14 mouse cellular contexts compared by ENCODE assay signal in genomic region chr2:9352190-9352589, GRCm38 (mm10).
DNase-seq lines count a peak whose midpoint lies in the region; ATAC-seq lines count a peak whose summit lies in the region.
"Had no signal": no experiment of that assay in that cellular context is flagged by ENCODE, and none has a peak within 500 bp of the region (broad histone marks: within the 10 kb centered on the region; RNA-seq: fewer than 3 reads in every experiment).

No protein-coding gene starts in this region.

- H3K27ac ChIP-seq in embryonic facial prominence, embryonic 12.5 days: no peak overlapping the region
- no peak overlapping the region for H3K27ac ChIP-seq in midbrain, embryonic 15.5 days
- H3K27ac ChIP-seq in heart, embryonic 10.5 days: no peak overlapping the region
- H3K27ac ChIP-seq: heart, embryonic 13.5 days; liver, embryonic 12.5 days had no signal

- no peaks in the 10 kb centered on the region for H3K36me3 ChIP-seq in embryonic facial prominence, embryonic 12.5 days
- no peaks in the 10 kb centered on the region for H3K36me3 ChIP-seq in midbrain, embryonic 15.5 days (replicated peaks)
- no peaks in the 10 kb centered on the region for H3K36me3 ChIP-seq in heart, embryonic 10.5 days
- H3K36me3 ChIP-seq: heart, embryonic 13.5 days; liver, embryonic 12.5 days had no signal

- ATAC-seq in embryonic facial prominence, embryonic 12.5 days (ENCODE audit: insufficient number of reproducible peaks, insufficient read depth, low FRiP score, low TSS enrichment): 0 out of 2 replicates have a peak, but pooled peaks have one; percentile 15
- ATAC-seq in midbrain, embryonic 15.5 days (replicated peaks): peak; percentile 70; the same call in 1 of the 2 replicates
- ATAC-seq: liver, embryonic 12.5 days had no signal

- H3K27me3 ChIP-seq in embryonic facial prominence, embryonic 12.5 days: no peaks in the 10 kb centered on the region
- no peaks in the 10 kb centered on the region for H3K27me3 ChIP-seq in midbrain, embryonic 15.5 days (replicated peaks)
- H3K27me3 ChIP-seq in heart, embryonic 10.5 days (ENCODE audit: insufficient read depth, poor library complexity, severe bottlenecking): no peaks in the 10 kb centered on the region
- H3K27me3 ChIP-seq: heart, embryonic 13.5 days; liver, embryonic 12.5 days had no signal

- 17% methylated on average over 7 of the region's 7 CpGs for WGBS in embryonic facial prominence, embryonic 12.5 days
- 45% methylated on average over 7 of the region's 7 CpGs for WGBS in midbrain, embryonic 15.5 days
- WGBS in heart, embryonic 10.5 days: 59% methylated on average over 7 of the region's 7 CpGs

- H3K9me3 ChIP-seq in embryonic facial prominence, embryonic 12.5 days: no peaks in the 10 kb centered on the region
- H3K9me3 ChIP-seq in midbrain, embryonic 15.5 days: no peaks in the 10 kb centered on the region
- no peaks in the 10 kb centered on the region for H3K9me3 ChIP-seq in heart, embryonic 10.5 days
- H3K9me3 ChIP-seq: heart, embryonic 13.5 days; liver, embryonic 12.5 days had no signal

- H3K9ac ChIP-seq in embryonic facial prominence, embryonic 12.5 days: no peak overlapping the region
- H3K9ac ChIP-seq in midbrain, embryonic 15.5 days: no peak overlapping the region
- H3K9ac ChIP-seq: heart, embryonic 13.5 days; liver, embryonic 12.5 days had no signal

- 0 out of 2 replicates have a peak overlapping the region, but pooled peaks have one; percentile 7 for H3K4me2 ChIP-seq in embryonic facial prominence, embryonic 12.5 days (replicated peaks)
- no peak overlapping the region for H3K4me2 ChIP-seq in midbrain, embryonic 15.5 days
- H3K4me2 ChIP-seq: heart, embryonic 13.5 days; liver, embryonic 12.5 days had no signal

- DNase-seq in cerebellum, postnatal 10 days: peak; percentile 62 to 68
- no peak for DNase-seq in cerebellum, adult 11 months
- peak; percentile 16 to 49 for DNase-seq in layer of hippocampus, postnatal 14 days (ENCODE audit: low spot score in 2 of 2)
- DNase-seq in layer of hippocampus, adult 9-10 months (ENCODE audit: low spot score): no peak
- DNase-seq in heart, embryonic 10.5 days (ENCODE audit: low spot score): no peak
- DNase-seq in heart, adult 18-20 months: no peak
- DNase-seq: layer of hippocampus, adult 9-11 months; lung, postnatal 4 days; right cerebral cortex, adult 18-20 months; thymus, postnatal 36 days had no signal

- no peak overlapping the region for H3K4me3 ChIP-seq in embryonic facial prominence, embryonic 12.5 days
- H3K4me3 ChIP-seq in midbrain, embryonic 15.5 days: no peak overlapping the region
- H3K4me3 ChIP-seq in heart, embryonic 10.5 days: no peak overlapping the region
- H3K4me3 ChIP-seq: heart, embryonic 13.5 days; liver, embryonic 12.5 days had no signal

- peaks cover 8% of the 10 kb centered on the region; the same call in 1 of the 2 replicates for H3K4me1 ChIP-seq in embryonic facial prominence, embryonic 12.5 days
- no peaks in the 10 kb centered on the region for H3K4me1 ChIP-seq in midbrain, embryonic 15.5 days
- H3K4me1 ChIP-seq in heart, embryonic 10.5 days: no peaks in the 10 kb centered on the region
- H3K4me1 ChIP-seq: heart, embryonic 13.5 days; liver, embryonic 12.5 days had no signal

Comparison
In these comparisons a context has a peak if more than half of its experiments do, and no peak if none do; other contexts are left out.
1. DNase-seq: peak in cerebellum, postnatal 10 days (2 of 2) and layer of hippocampus, postnatal 14 days (2 of 2); none in cerebellum, adult 11 months (single experiment), layer of hippocampus, adult 9-10 months (single experiment), heart, embryonic 10.5 days (single experiment) and heart, adult 18-20 months (0 of 2).